Mouse (Mus musculus): ENCODE measurements at regions not wholly inside any gene's neighbourhood (a gene's known extent, or its start where the extent isn't known, plus 50 kb on each side); places are given as distances from the start of the nearest gene placed in this dataset.
"Not testable (repeated sequence)": the region's sequence is repeated elsewhere in the genome, so short reads cannot be mapped to it uniquely, and the experiment has no call there.

DNA sequence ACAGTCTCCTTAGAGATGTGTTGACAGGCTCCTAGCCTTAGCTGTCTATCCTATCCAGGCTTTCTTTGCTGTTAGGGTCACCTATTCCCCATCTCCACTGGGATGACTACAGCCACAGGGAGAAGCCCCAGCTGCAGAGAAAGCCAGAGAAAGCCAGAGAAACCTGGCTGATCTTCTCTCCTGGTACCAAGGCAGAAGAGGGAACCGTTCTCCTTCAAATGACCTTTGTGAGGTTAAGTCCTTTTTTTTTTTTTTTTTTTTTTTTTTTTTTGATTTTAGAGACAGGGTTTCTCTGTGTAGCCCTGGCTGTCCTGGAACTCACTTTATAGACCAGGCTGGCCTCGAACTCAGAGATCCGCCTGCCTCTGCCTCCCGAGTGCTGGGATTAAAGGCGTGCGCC lies 91.1 kb upstream of the Gm9887 start:
- not testable (repeated sequence) for H3K27ac ChIP-seq; H3K4me1 ChIP-seq; ATAC-seq (ENCODE audit: borderline replicate concordance, extremely low read depth, low FRiP score, low TSS enrichment); H3K4me3 ChIP-seq; H3K9me3 ChIP-seq; H3K36me3 ChIP-seq; H3K9ac ChIP-seq; H3K27me3 ChIP-seq; H3K4me2 ChIP-seq
- 94% methylated on average over 6 of the region's 6 CpGs for WGBS

GRCm38 (mm10) chr12:69461888-69462840 lies 89.9 kb upstream of the Gm9887 start:
- H3K9me3 ChIP-seq = no peaks in the 10 kb centered on the region
- H3K9ac ChIP-seq = peak overlapping the region; percentile 40
- WGBS = 12% methylated on average over 30 of the region's 30 CpGs
- no peaks in the 10 kb centered on the region for H3K36me3 ChIP-seq
- peaks cover 10% of the 10 kb centered on the region for H3K4me1 ChIP-seq
- H3K27ac ChIP-seq = peak overlapping the region; percentile 82
- no peaks in the 10 kb centered on the region for H3K27me3 ChIP-seq
- peak overlapping the region; percentile 54 for H3K4me2 ChIP-seq
- peak overlapping the region; percentile 39 for H3K4me3 ChIP-seq
- ATAC-seq (ENCODE audit: borderline replicate concordance, extremely low read depth, low FRiP score, low TSS enrichment) = peak; percentile 84

DNA sequence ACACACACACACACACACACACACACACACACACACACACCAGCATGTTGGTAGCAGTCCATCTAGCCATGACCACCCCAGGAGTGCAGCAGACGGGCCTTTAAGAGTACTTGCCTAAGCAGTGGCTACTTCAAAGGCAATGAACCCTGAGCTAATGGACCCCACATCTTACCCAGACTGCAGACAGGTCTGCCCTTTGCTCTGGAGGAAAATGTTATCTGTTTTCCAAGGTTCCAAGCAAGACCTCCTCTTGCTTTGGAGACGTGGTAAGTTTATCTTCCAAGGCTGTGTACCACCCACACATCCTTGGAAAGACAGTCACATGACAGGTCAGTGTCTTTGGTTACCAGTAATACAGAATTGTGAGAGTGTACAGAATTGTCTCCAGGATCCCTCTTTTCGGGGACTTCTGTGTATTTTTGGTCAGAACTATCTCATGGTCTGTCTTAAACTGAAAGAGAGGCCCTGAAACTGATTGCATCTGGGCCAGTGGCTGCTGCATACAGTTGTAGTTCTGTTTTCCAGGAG lies 88.4 kb upstream of the Gm9887 start:
- no peak overlapping the region for H3K4me2 ChIP-seq
- no peak overlapping the region for H3K27ac ChIP-seq
- H3K4me3 ChIP-seq = no peak overlapping the region
- H3K9me3 ChIP-seq = no peaks in the 10 kb centered on the region
- H3K27me3 ChIP-seq = no peaks in the 10 kb centered on the region
- no peak overlapping the region for H3K9ac ChIP-seq
- H3K36me3 ChIP-seq = no peaks in the 10 kb centered on the region
- WGBS = 69% methylated on average over 3 of the region's 3 CpGs
- no peak for ATAC-seq (ENCODE audit: borderline replicate concordance, extremely low read depth, low FRiP score, low TSS enrichment)
- peaks cover 10% of the 10 kb centered on the region for H3K4me1 ChIP-seq

DNA sequence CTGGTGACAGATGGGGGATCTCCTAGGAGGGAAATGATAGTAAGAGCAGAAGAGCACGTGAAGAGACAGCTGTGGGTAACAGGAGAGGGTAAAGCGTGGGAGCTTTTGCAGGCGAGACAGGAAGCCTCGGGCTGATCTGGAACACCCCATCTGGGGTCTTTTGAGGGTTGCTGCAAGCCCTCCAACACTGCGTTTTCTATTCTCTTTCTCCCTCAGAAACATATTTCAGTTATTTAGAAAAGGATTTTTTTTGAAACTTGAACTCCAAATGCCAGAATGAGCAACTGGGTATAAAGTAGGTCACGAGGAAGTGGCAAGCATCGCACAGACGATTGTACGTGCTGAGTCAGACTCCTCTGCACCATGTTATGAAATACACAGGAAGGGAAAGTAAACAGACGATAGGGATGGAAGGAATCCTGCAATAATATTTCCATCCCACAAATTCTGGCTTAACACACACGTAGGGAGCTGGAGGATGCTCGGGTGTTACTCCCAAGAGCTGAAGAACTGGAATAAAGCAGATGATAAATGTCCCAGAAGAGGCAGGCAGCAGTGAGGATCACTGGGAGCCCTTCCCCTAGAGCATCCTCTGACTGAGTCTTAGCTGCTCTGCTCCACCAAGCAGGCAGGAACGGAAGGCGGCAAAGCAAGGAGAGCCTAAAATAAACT lies 86.0 kb upstream of the Gm9887 start:
- H3K36me3 ChIP-seq = no peaks in the 10 kb centered on the region
- WGBS = 34% methylated on average over 14 of the region's 14 CpGs
- peaks cover 10% of the 10 kb centered on the region for H3K4me1 ChIP-seq
- H3K9ac ChIP-seq = no peak overlapping the region
- H3K27me3 ChIP-seq = no peaks in the 10 kb centered on the region
- H3K4me2 ChIP-seq = no peak overlapping the region
- no peaks in the 10 kb centered on the region for H3K9me3 ChIP-seq
- peak; percentile 56; the same call in 1 of the 2 replicates for ATAC-seq (ENCODE audit: borderline replicate concordance, extremely low read depth, low FRiP score, low TSS enrichment)
- H3K27ac ChIP-seq = peak overlapping the region; percentile 60
- H3K4me3 ChIP-seq = no peak overlapping the region

- no peaks in the 10 kb centered on the region for H3K36me3 ChIP-seq
- no peak overlapping the region for H3K9ac ChIP-seq
- no peaks in the 10 kb centered on the region for H3K9me3 ChIP-seq
- no peak overlapping the region for H3K4me3 ChIP-seq
- no peaks in the 10 kb centered on the region for H3K27me3 ChIP-seq
- H3K27ac ChIP-seq = no peak overlapping the region
- no peak overlapping the region for H3K4me2 ChIP-seq
- 82% methylated on average over 3 of the region's 3 CpGs for WGBS
- ATAC-seq (ENCODE audit: borderline replicate concordance, extremely low read depth, low FRiP score, low TSS enrichment) = no peak
- H3K4me1 ChIP-seq = peaks cover 10% of the 10 kb centered on the region
Measured at GRCm38 (mm10) chr12:69456746-69457145, 84.5 kb upstream of the Gm9887 start.

GRCm38 (mm10) chr12:69456116-69456515 lies 83.9 kb upstream of the Gm9887 start:
- no peak for ATAC-seq (ENCODE audit: borderline replicate concordance, extremely low read depth, low FRiP score, low TSS enrichment)
- H3K4me3 ChIP-seq = no peak overlapping the region
- WGBS = 71% methylated on average over 12 of the region's 12 CpGs
- no peaks in the 10 kb centered on the region for H3K27me3 ChIP-seq
- H3K9ac ChIP-seq = no peak overlapping the region
- H3K27ac ChIP-seq = no peak overlapping the region
- no peak overlapping the region for H3K4me2 ChIP-seq
- H3K36me3 ChIP-seq = no peaks in the 10 kb centered on the region
- no peaks in the 10 kb centered on the region for H3K9me3 ChIP-seq
- peaks cover 14% of the 10 kb centered on the region for H3K4me1 ChIP-seq

DNA sequence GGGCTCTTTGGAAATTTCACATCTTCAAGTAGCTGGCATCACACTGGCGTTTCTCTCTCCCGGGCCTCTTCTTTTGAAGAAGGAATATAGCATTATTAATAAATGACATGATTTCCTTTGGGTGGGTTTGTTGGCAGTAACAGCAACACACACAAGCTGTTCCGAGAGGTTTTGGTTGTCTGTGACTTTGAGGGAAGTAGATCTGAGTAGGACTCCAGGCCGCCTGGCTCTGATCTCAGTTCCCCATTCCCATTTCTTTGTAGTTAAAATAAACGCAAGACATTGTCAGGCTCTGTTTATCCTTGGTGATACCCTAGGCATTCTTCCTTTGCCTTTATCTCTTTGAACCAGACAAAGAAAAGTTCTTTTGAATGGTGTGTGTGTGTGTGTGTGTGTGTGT lies 83.3 kb upstream of the Gm9887 start:
- Histone ChIP-seq H3K27ac (no peak overlapping the region), H3K9me3 (no peaks in the 10 kb centered on the region), H3K4me3 (no peak overlapping the region), H3K27me3 (no peaks in the 10 kb centered on the region), H3K4me2 (no peak overlapping the region), H3K4me1 (peaks cover 18% of the 10 kb centered on the region), H3K36me3 (no peaks in the 10 kb centered on the region), H3K9ac (no peak overlapping the region)
- WGBS = 47% methylated on average over 5 of the region's 5 CpGs
- no peak for ATAC-seq (ENCODE audit: borderline replicate concordance, extremely low read depth, low FRiP score, low TSS enrichment)

DNA sequence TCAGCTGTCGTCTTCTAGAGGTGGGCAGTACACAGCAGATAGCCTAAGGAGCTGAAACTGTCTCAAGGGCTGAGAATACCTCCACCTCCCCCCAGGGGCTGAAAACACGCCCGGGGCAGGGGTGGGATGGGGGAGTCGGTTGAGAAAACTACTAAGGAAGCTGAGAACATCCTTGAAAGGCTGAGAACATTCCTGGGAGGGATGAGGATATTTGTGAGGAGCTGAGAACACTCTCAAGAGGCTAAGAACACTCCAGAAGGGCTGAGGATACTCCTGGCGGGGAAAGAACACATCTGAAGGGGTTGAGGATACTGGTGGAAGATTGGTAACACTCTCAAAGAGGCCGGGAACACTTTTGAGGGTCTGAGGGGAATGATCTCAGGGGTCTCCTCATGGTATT lies 81.3 kb upstream of the Gm9887 start:
- Histone ChIP-seq H3K4me2 (no peak overlapping the region), H3K36me3 (no peaks in the 10 kb centered on the region), H3K27ac (no peak overlapping the region), H3K27me3 (no peaks in the 10 kb centered on the region; the same call in 1 of the 2 replicates), H3K4me3 (no peak overlapping the region), H3K9ac (no peak overlapping the region), H3K4me1 (peaks cover 22% of the 10 kb centered on the region), H3K9me3 (no peaks in the 10 kb centered on the region)
- no peak for ATAC-seq (ENCODE audit: borderline replicate concordance, extremely low read depth, low FRiP score, low TSS enrichment)
- WGBS = 60% methylated on average over 6 of the region's 6 CpGs

DNA sequence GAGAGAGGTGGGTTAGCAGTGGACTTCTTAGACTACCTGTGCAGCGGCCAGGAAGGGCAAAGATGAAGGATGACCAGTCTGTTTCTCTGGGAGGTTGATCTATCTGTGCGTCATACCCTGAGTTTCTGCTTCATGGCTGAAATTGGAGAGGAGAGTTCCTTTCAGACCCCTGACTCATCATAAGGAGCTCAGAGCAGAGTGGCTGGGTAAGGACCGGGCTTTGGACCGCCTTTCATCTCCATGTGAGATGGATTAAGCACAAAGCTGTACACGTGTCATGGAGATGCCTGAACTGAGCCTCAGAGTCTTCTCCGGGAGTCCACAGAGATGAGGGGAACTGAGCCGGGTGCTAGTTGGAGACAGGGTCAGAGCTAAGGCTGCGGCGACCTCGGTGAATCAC lies 80.7 kb upstream of the Gm9887 start:
- Histone ChIP-seq H3K4me3 (no peak overlapping the region), H3K9ac (no peak overlapping the region), H3K9me3 (no peaks in the 10 kb centered on the region), H3K4me1 (peaks cover 22% of the 10 kb centered on the region), H3K4me2 (no peak overlapping the region), H3K36me3 (no peaks in the 10 kb centered on the region), H3K27ac (no peak overlapping the region), H3K27me3 (no peaks in the 10 kb centered on the region; the same call in 1 of the 2 replicates)
- no peak for ATAC-seq (ENCODE audit: borderline replicate concordance, extremely low read depth, low FRiP score, low TSS enrichment)
- WGBS = 89% methylated on average over 10 of the region's 10 CpGs

DNA sequence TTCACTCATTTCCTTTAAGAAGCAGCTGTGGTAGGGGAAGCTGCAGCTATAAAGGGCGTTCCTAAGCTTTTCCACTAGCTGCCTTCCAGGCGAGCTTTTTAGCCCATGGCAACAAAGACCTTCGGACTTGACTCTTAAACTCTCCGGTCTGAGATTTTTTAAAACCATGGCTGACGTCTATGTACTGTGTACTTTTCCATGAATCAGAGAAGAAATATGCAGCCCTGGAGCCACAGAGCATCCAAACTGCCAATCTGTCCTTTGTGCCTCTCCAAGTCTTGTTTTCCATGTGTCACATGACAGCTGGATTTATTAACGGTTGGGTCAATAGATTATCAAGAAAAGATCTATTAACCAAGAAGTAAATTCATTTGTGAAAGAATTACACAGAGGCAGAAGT lies 78.9 kb upstream of the Gm9887 start:
- Histone ChIP-seq H3K4me3 (no peak overlapping the region), H3K36me3 (no peaks in the 10 kb centered on the region), H3K27me3 (no peaks in the 10 kb centered on the region; the same call in 1 of the 2 replicates), H3K9me3 (no peaks in the 10 kb centered on the region), H3K4me2 (no peak overlapping the region), H3K9ac (no peak overlapping the region), H3K4me1 (peaks cover 38% of the 10 kb centered on the region), H3K27ac (no peak overlapping the region)
- ATAC-seq (ENCODE audit: borderline replicate concordance, extremely low read depth, low FRiP score, low TSS enrichment) = no peak
- WGBS = 25% methylated on average over 6 of the region's 6 CpGs

- 23% methylated on average over 14 of the region's 14 CpGs for WGBS
- Histone ChIP-seq H3K4me2 (peak overlapping the region; percentile 55), H3K4me1 (peaks cover 41% of the 10 kb centered on the region), H3K4me3 (peak overlapping the region; percentile 12), H3K9me3 (0 out of 2 replicates have a peak, but pooled peaks cover 2% of the 10 kb centered on the region), H3K36me3 (no peaks in the 10 kb centered on the region), H3K9ac (no peak overlapping the region), H3K27me3 (no peaks in the 10 kb centered on the region; the same call in 1 of the 2 replicates), H3K27ac (peak overlapping the region; percentile 74)
- 0 out of 2 replicates have a peak, but pooled peaks have one; percentile 37 for ATAC-seq (ENCODE audit: borderline replicate concordance, extremely low read depth, low FRiP score, low TSS enrichment)
Measured at GRCm38 (mm10) chr12:69447962-69448767, 75.9 kb upstream of the Gm9887 start.
